ENCODE assay signal across 8 mouse cellular contexts in genomic region chr7:127922451-127923275, GRCm38 (mm10). TPM values are rescaled to one million over a fixed set of nuclear protein-coding genes. Genes with fewer than 3 reads are reported as not detected.
DNase-seq lines count a peak whose midpoint lies in the region; ATAC-seq and TF ChIP-seq lines count a peak whose summit lies in the region.

No protein-coding gene starts in this region.

- no peak overlapping the region for H3K4me3 ChIP-seq in left cerebral cortex, adult 2 months
- no peak overlapping the region for H3K4me3 ChIP-seq in G1E (ENCODE audit: low read depth, low read length)
- H3K4me3 ChIP-seq in intestine, embryonic 16.5 days (ENCODE audit: low read length) = no peak overlapping the region
- H3K4me3 ChIP-seq in small intestine, adult 2 months (ENCODE audit: low read depth, low read length) = no peak overlapping the region
- no peak overlapping the region for H3K4me3 ChIP-seq in midbrain, embryonic 10.5 days

- no peak for TF ChIP-seq POLR2A in small intestine, adult 2 months (IDR thresholded peaks at IDR 0.05; ENCODE audit: low read depth, low read length)

- H3K9me3 ChIP-seq in G1E (replicated peaks) = no peaks in the 10 kb centered on the region
- H3K9me3 ChIP-seq in intestine, embryonic 16.5 days (ENCODE audit: control insufficient read depth, low read length) = no peaks in the 10 kb centered on the region
- H3K9me3 ChIP-seq in midbrain, embryonic 10.5 days (replicated peaks) = no peaks in the 10 kb centered on the region

- peak; percentile 34 for ATAC-seq in G1E (ENCODE audit: extremely low read depth, insufficient number of reproducible peaks, low FRiP score, poor library complexity, severe bottlenecking)
- no peak for ATAC-seq in intestine, embryonic 16.5 days

- H3K27ac ChIP-seq in left cerebral cortex, adult 2 months = peak overlapping the region; percentile 44
- peak overlapping the region; percentile 75 for H3K27ac ChIP-seq in intestine, embryonic 16.5 days (ENCODE audit: low read length)
- peak overlapping the region; percentile 84 for H3K27ac ChIP-seq in small intestine, adult 2 months (ENCODE audit: insufficient read depth, low read depth, low read length)
- H3K27ac ChIP-seq in midbrain, embryonic 10.5 days (replicated peaks) = no peak overlapping the region

- no peak overlapping the region for H3K4me2 ChIP-seq in intestine, embryonic 16.5 days (ENCODE audit: low read depth, low read length)

- WGBS in intestine, embryonic 16.5 days = 66% methylated on average over 6 of the region's 6 CpGs
- 31% methylated on average over 6 of the region's 6 CpGs for WGBS in small intestine, adult 2 months
- WGBS in midbrain, embryonic 10.5 days = 84% methylated on average over 6 of the region's 6 CpGs

- H3K36me3 ChIP-seq in G1E (replicated peaks) = peaks cover 96% of the 10 kb centered on the region
- peaks cover 5% of the 10 kb centered on the region; the same call in 1 of the 2 replicates for H3K36me3 ChIP-seq in intestine, embryonic 16.5 days (ENCODE audit: control insufficient read depth, insufficient read depth, low read length)
- H3K36me3 ChIP-seq in small intestine, adult 2 months (ENCODE audit: control insufficient read depth, insufficient read depth, low read length) = peaks cover 15% of the 10 kb centered on the region
- H3K36me3 ChIP-seq in midbrain, embryonic 10.5 days = peaks cover 96% of the 10 kb centered on the region

- H3K4me1 ChIP-seq in G1E (ENCODE audit: insufficient read depth, low read depth, low read length) = peaks cover 16% of the 10 kb centered on the region
- H3K4me1 ChIP-seq in intestine, embryonic 16.5 days (ENCODE audit: control insufficient read depth, insufficient read depth, low read length) = peaks cover 26% of the 10 kb centered on the region
- peaks cover 42% of the 10 kb centered on the region for H3K4me1 ChIP-seq in small intestine, adult 2 months (ENCODE audit: control insufficient read depth, insufficient read depth, insufficient read length, low read length)
- H3K4me1 ChIP-seq in midbrain, embryonic 10.5 days = no peaks in the 10 kb centered on the region

- intact Hi-C loops in left cerebral cortex, adult 2 months (cut with DNase I) = no loop called here

- DNase-seq in left cerebral cortex, adult 2 months (ENCODE audit: extremely low spot score in 1 of 2, low spot score in 2 of 2) = no peak
- DNase-seq in left cerebral cortex, adult 9 months (ENCODE audit: low spot score in 2 of 2) = no peak
- no peak for DNase-seq in G1E (ENCODE audit: low spot score)
- DNase-seq in thymus, postnatal 14 days = no peak
- no peak for DNase-seq in midbrain, embryonic 10.5 days (ENCODE audit: low spot score)
- DNase-seq in gastrocnemius, adult 8-10 months (ENCODE audit: low spot score in 2 of 2) = no peak

- TF ChIP-seq CTCF in left cerebral cortex, adult 2 months (IDR thresholded peaks at IDR 0.05) = no peak
- no peak for TF ChIP-seq CTCF in G1E (IDR thresholded peaks at IDR 0.05; ENCODE audit: low read depth, low read length)
- no peak for TF ChIP-seq CTCF in small intestine, adult 2 months (IDR thresholded peaks at IDR 0.05; ENCODE audit: extremely low read depth, insufficient read length, insufficient replicate concordance, low read depth, low read length)

- no peaks in the 10 kb centered on the region for H3K27me3 ChIP-seq in G1E (ENCODE audit: insufficient read depth, low read length)
- no peaks in the 10 kb centered on the region for H3K27me3 ChIP-seq in intestine, embryonic 16.5 days (replicated peaks; ENCODE audit: control insufficient read depth, insufficient read depth, low read length)
- no peaks in the 10 kb centered on the region for H3K27me3 ChIP-seq in small intestine, adult 2 months (ENCODE audit: control insufficient read depth, insufficient read depth, low read length)
- peaks cover 5% of the 10 kb centered on the region for H3K27me3 ChIP-seq in midbrain, embryonic 10.5 days (ENCODE audit: low read depth, poor library complexity, severe bottlenecking)

- H3K9ac ChIP-seq in intestine, embryonic 16.5 days (ENCODE audit: low read depth, low read length) = no peak overlapping the region

RNA-seq across cellular contexts. Expression of gene Prss8, which starts 7.2 kb away (rescaled TPM):
- under 1 TPM; 0.26 to 0.38 TPM for total RNA-seq in left cerebral cortex, adult 2 months (2021)
- total RNA-seq in G1E (2014; fragmentation: Nextera tagmentation) (not detected in 2 replicates), G1E (2017) (0.05 TPM in 1 of 2 replicates, not detected in the other)
- polyA plus RNA-seq in G1E (2012) = not detected in 2 replicates
- polyA plus RNA-seq in intestine, embryonic 16.5 days (2015; fragmentation: Nextera tagmentation; extraction: Ambion mirVana) = 82.2 and 90.8 TPM in 2 replicates
- polyA plus RNA-seq in small intestine, adult 2 months (2012; rRNA removed) = 30.0 and 41.3 TPM in 2 replicates
- 1.6 and 2.1 TPM in 2 replicates for polyA plus RNA-seq in midbrain, embryonic 10.5 days (2016; fragmentation: Nextera tagmentation; extraction: Ambion mirVana)
- total RNA-seq in gastrocnemius, adult 8-10 months (2022) = not detected

RNA-seq across cellular contexts. Expression of gene Kat8, which starts 10.3 kb away (rescaled TPM):
- total RNA-seq in left cerebral cortex, adult 2 months (2021) = 10 to 100 TPM; 34.7 to 35.4 TPM
- total RNA-seq in G1E (2014; fragmentation: Nextera tagmentation) = 39.0 and 45.1 TPM in 2 replicates
- 44.0 and 44.5 TPM in 2 replicates for total RNA-seq in G1E (2017)
- 6.8 and 7.4 TPM in 2 replicates for polyA plus RNA-seq in G1E (2012)
- polyA plus RNA-seq in intestine, embryonic 16.5 days (2015; fragmentation: Nextera tagmentation; extraction: Ambion mirVana) = 27.3 and 29.2 TPM in 2 replicates
- 5.2 and 8.3 TPM in 2 replicates for polyA plus RNA-seq in small intestine, adult 2 months (2012; rRNA removed)
- 51.1 and 52.4 TPM in 2 replicates for polyA plus RNA-seq in midbrain, embryonic 10.5 days (2016; fragmentation: Nextera tagmentation; extraction: Ambion mirVana)
- 10 to 100 TPM; 20.8 to 30.8 (median 23.0) TPM for total RNA-seq in gastrocnemius, adult 8-10 months (2022)

RNA-seq across cellular contexts. Expression of gene Bckdk, which starts 18.8 kb away (rescaled TPM):
- total RNA-seq in left cerebral cortex, adult 2 months (2021) = 10 to 100 TPM; 38.5 to 39.9 TPM
- 73.4 and 80.0 TPM in 2 replicates for total RNA-seq in G1E (2014; fragmentation: Nextera tagmentation)
- total RNA-seq in G1E (2017) = 40.4 and 49.2 TPM in 2 replicates
- polyA plus RNA-seq in G1E (2012) = 114 and 134 TPM in 2 replicates
- 184 and 198 TPM in 2 replicates for polyA plus RNA-seq in intestine, embryonic 16.5 days (2015; fragmentation: Nextera tagmentation; extraction: Ambion mirVana)
- polyA plus RNA-seq in small intestine, adult 2 months (2012; rRNA removed) = 54.4 and 68.3 TPM in 2 replicates
- 128 and 130 TPM in 2 replicates for polyA plus RNA-seq in midbrain, embryonic 10.5 days (2016; fragmentation: Nextera tagmentation; extraction: Ambion mirVana)
- 100 to 1,000 TPM; 163 to 190 (median 180) TPM for total RNA-seq in gastrocnemius, adult 8-10 months (2022)

RNA-seq across cellular contexts. Expression of gene Prss36, which starts 23.9 kb away (rescaled TPM):
- total RNA-seq in left cerebral cortex, adult 2 months (2021) = 1 to 10 TPM; 8.5 to 9.8 TPM
- total RNA-seq in G1E (2014; fragmentation: Nextera tagmentation) (4.0 and 5.4 TPM in 2 replicates), G1E (2017) (0.76 and 4.9 TPM in 2 replicates)
- polyA plus RNA-seq in G1E (2012) = 8.5 and 8.9 TPM in 2 replicates
- polyA plus RNA-seq in intestine, embryonic 16.5 days (2015; fragmentation: Nextera tagmentation; extraction: Ambion mirVana) = 9.6 and 10.3 TPM in 2 replicates
- 2.6 and 3.3 TPM in 2 replicates for polyA plus RNA-seq in small intestine, adult 2 months (2012; rRNA removed)
- 11.0 and 13.0 TPM in 2 replicates for polyA plus RNA-seq in midbrain, embryonic 10.5 days (2016; fragmentation: Nextera tagmentation; extraction: Ambion mirVana)
- 1 to 10 TPM; 5.7 to 8.9 (median 7.9) TPM for total RNA-seq in gastrocnemius, adult 8-10 months (2022)

RNA-seq across cellular contexts. Expression of gene Vkorc1, which starts 27.2 kb away (rescaled TPM):
- total RNA-seq in left cerebral cortex, adult 2 months (2021) = 10 to 100 TPM; 22.0 to 23.4 TPM
- total RNA-seq in G1E (2014; fragmentation: Nextera tagmentation) (53.0 and 68.8 TPM in 2 replicates), G1E (2017) (8.9 and 11.0 TPM in 2 replicates)
- 12.6 and 16.7 TPM in 2 replicates for polyA plus RNA-seq in G1E (2012)
- 260 and 261 TPM in 2 replicates for polyA plus RNA-seq in intestine, embryonic 16.5 days (2015; fragmentation: Nextera tagmentation; extraction: Ambion mirVana)
- polyA plus RNA-seq in small intestine, adult 2 months (2012; rRNA removed) = 94.3 and 97.7 TPM in 2 replicates
- 43.4 and 44.6 TPM in 2 replicates for polyA plus RNA-seq in midbrain, embryonic 10.5 days (2016; fragmentation: Nextera tagmentation; extraction: Ambion mirVana)
- 1 to 10 TPM; 5.3 to 9.9 (median 8.6) TPM for total RNA-seq in gastrocnemius, adult 8-10 months (2022)

Comparison
In these comparisons a context has a peak if more than half of its experiments do, and no peak if none do; other contexts are left out.
1. RNA of gene Prss8, which starts 7.2 kb away (polyA plus RNA-seq): 82.2 to 90.8 TPM in intestine, embryonic 16.5 days and 30.0 to 41.3 TPM in small intestine, adult 2 months; 1.6 to 2.1 TPM in midbrain, embryonic 10.5 days and not detected in G1E; every median in the first group is over 10 times any median in the second.